Mouse (Mus musculus): ENCODE measurements around the gene Dicer1.

DNA sequence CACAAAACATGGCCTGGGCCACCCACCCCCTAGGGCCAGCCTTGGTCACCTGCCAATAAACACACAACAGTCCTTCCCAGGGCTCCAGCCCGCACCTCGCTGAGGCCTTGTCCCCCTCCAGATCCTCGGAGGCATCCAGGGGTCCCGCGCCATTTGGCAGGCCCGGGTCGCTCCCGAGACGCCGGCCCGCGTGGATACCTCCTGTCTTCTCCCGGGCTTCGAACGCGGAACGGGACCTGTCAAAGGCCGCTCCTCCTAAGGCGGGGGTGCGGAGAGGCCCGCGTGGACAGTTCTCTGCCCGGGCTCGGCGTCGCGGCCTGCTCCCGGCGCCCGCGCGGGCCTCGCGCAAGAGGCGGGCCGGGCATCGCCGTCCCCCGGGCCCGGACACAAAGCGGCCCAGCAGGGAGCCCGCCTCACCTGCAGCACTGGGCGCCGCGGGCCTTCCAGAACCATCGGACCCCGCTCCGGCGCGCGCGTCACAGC is 380 bp downstream of the Dicer1 start:
- TF ChIP-seq POLR2A (IDR thresholded peaks at IDR 0.05; ENCODE audit: low read depth, low read length) (no peak), CTCF (IDR thresholded peaks at IDR 0.05; ENCODE audit: extremely low read depth, insufficient read depth, insufficient read length, insufficient replicate concordance) (no peak)
